Mouse (Mus musculus): Measurements from ENCODE around the gene Milr1. TPM values are rescaled to one million over a fixed set of nuclear protein-coding genes. Genes with fewer than 3 reads are reported as not detected.
A peak's percentile ranks its signal among the peaks of the same experiment; 100 is the strongest.

Gene Milr1
- polyA plus RNA-seq, 1 experiment from 2014 or later, result 0.46 TPM

GRCm38 (mm10) chr11:106817156-106817555 lies 66.1 kb downstream of the Milr1 start:
- Histone ChIP-seq H3K9me3 (replicated peaks) (no peaks in the 10 kb centered on the region), H3K9ac (replicated peaks) (no peak overlapping the region), H3K27ac (replicated peaks) (no peak overlapping the region), H3K36me3 (peaks cover 70% of the 10 kb centered on the region), H3K4me1 (peaks cover 15% of the 10 kb centered on the region), H3K4me3 (replicated peaks) (no peak overlapping the region), H3K27me3 (replicated peaks) (no peaks in the 10 kb centered on the region), H3K4me2 (no peak overlapping the region)
- ATAC-seq (ENCODE audit: low FRiP score), result no peak
- WGBS, result 79% methylated on average over 3 of the region's 3 CpGs

GRCm38 (mm10) chr11:106817808-106818207 lies 66.8 kb downstream of the Milr1 start:
- WGBS, result 70% methylated on average over 6 of the region's 6 CpGs
- no peaks in the 10 kb centered on the region for H3K9me3 ChIP-seq (replicated peaks)
- no peak overlapping the region; the same call in 1 of the 2 replicates for H3K4me2 ChIP-seq
- no peak for ATAC-seq (ENCODE audit: low FRiP score)
- peaks cover 15% of the 10 kb centered on the region for H3K4me1 ChIP-seq
- H3K4me3 ChIP-seq (replicated peaks), result no peak overlapping the region
- H3K27ac ChIP-seq (replicated peaks), result peak overlapping the region; percentile 70
- no peaks in the 10 kb centered on the region for H3K27me3 ChIP-seq (replicated peaks)
- H3K36me3 ChIP-seq, result peaks cover 71% of the 10 kb centered on the region
- no peak overlapping the region for H3K9ac ChIP-seq (replicated peaks)

GRCm38 (mm10) chr11:106818341-106818740 lies 67.3 kb downstream of the Milr1 start:
- Histone ChIP-seq H3K36me3 (peaks cover 66% of the 10 kb centered on the region), H3K27ac (replicated peaks) (peak overlapping the region; percentile 70), H3K4me1 (peaks cover 15% of the 10 kb centered on the region), H3K9ac (replicated peaks) (no peak overlapping the region), H3K4me2 (peak overlapping the region; percentile 7; the same call in 1 of the 2 replicates), H3K27me3 (replicated peaks) (no peaks in the 10 kb centered on the region), H3K9me3 (replicated peaks) (no peaks in the 10 kb centered on the region), H3K4me3 (replicated peaks) (no peak overlapping the region)
- 35% methylated on average over 9 of the region's 9 CpGs for WGBS
- ATAC-seq (ENCODE audit: low FRiP score), result no peak

Small RNAs within 50 kb of the gene (microRNA-seq; reads per million reads assigned to microRNA genes)
- gene Gm25994, result not detected
- gene Mir3064, result 10.4 reads per million, percentile 26 among the genes with 10 or more reads in this experiment

Other genes with a start within 250 kb of the Milr1 start
- gene Tex2, start 137.8 kb upstream of the Milr1 start, polyA plus RNA-seq (2015; fragmentation: Nextera tagmentation; extraction: Ambion mirVana), result 31.6 and 35.1 TPM in 2 replicates
- 14.4 and 27.3 TPM in 2 replicates for gene Pecam1, start 598 bp upstream of the Milr1 start, polyA plus RNA-seq (2015; fragmentation: Nextera tagmentation; extraction: Ambion mirVana)
- 9.1 and 11.5 TPM in 2 replicates for gene Polg2, start 28.3 kb downstream of the Milr1 start, polyA plus RNA-seq (2015; fragmentation: Nextera tagmentation; extraction: Ambion mirVana)
- 337 and 338 TPM in 2 replicates for gene Ddx5, start 38.0 kb downstream of the Milr1 start, polyA plus RNA-seq (2015; fragmentation: Nextera tagmentation; extraction: Ambion mirVana)
- gene Cep95, start 38.0 kb downstream of the Milr1 start, polyA plus RNA-seq (2015; fragmentation: Nextera tagmentation; extraction: Ambion mirVana), result 15.1 and 16.3 TPM in 2 replicates
- 11.4 and 12.1 TPM in 2 replicates for gene Smurf2, start 169.5 kb downstream of the Milr1 start, polyA plus RNA-seq (2015; fragmentation: Nextera tagmentation; extraction: Ambion mirVana)
- 120 and 190 TPM in 2 replicates for gene Kpna2, start 248.3 kb downstream of the Milr1 start, polyA plus RNA-seq (2015; fragmentation: Nextera tagmentation; extraction: Ambion mirVana)

Measured in neural tube, embryonic 15.5 days (tissue).